Mouse (Mus musculus): ENCODE measurements around the gene Igsf21. TPM values are rescaled to one million over a fixed set of nuclear protein-coding genes. Genes with fewer than 3 reads are reported as not detected.
A peak's percentile ranks its signal among the peaks of the same experiment; 100 is the strongest.

The Igsf21 gene
- polyA plus RNA-seq, 1 experiment from 2014 or later, result 16.5 TPM

DNA sequence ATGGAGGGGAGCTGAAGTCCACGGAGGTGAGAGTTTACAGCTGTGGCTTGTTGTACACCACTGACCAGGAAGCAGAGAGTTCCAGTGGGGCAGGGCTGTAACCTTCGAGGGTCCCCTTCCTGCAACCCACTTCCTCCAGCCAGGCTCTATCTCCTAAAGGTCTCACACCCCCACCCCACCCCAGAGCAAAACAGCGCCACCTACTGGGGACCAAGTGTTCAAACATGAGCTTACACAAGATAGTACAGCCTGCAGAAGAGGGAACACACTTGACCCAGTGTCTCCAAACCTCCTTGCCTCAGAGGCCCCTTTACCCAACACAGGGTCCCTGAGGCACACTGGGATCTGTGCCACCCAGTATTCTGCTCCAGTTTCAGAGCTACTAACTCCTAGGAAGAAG lies 87.0 kb downstream of the Igsf21 start:
- Histone ChIP-seq H3K4me1 (ENCODE audit: control insufficient read depth, insufficient read depth, low read length) (peaks cover 8% of the 10 kb centered on the region; the same call in 1 of the 2 replicates), H3K4me2 (no peak overlapping the region), H3K27me3 (ENCODE audit: control insufficient read depth, insufficient read depth, low read length) (no peaks in the 10 kb centered on the region), H3K4me3 (ENCODE audit: low read depth, low read length) (no peak overlapping the region), H3K9me3 (ENCODE audit: control insufficient read depth, low read length) (no peaks in the 10 kb centered on the region; the same call in 1 of the 2 replicates), H3K36me3 (ENCODE audit: control insufficient read depth, insufficient read depth, low read length) (no peaks in the 10 kb centered on the region), H3K9ac (ENCODE audit: low read length) (no peak overlapping the region), H3K27ac (ENCODE audit: low read depth, low read length) (no peak overlapping the region)
- DNase-seq (ENCODE audit: low spot score, missing footprints) (no peak), ATAC-seq (ENCODE audit: low FRiP score) (0 out of 2 replicates have a peak, but pooled peaks have one; percentile 19)
- 39% methylated on average over 3 of the region's 3 CpGs for WGBS

DNA sequence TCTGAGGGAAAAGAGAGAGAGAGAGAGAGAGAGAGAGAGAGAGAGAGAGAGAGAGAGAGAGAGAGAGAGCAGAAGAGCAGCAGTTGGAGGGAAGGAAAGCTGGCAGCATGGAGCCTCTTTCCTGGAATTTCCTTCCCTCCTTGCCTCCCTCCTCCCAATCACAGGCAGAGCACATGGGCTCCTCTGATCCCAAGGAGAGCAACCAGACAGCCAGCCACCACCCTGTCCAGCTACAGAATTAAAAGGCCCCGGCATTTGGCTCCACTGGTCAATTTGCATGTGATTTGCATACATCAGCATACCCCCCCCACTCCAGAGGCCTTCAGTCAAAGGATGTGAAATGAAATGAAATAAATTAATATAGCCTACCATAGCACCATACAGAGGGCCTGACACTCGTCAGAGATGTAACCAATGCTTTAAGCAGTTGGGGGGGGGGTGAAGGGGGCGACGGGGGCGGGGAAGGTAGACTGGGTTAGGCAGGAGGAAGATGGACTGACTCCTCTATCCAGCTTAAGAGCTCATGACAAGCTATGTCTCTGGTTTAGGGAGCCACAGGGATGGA lies 91.6 kb downstream of the Igsf21 start:
- H3K36me3 ChIP-seq (ENCODE audit: control insufficient read depth, insufficient read depth, low read length), result no peaks in the 10 kb centered on the region
- H3K9ac ChIP-seq (ENCODE audit: low read length), result no peak overlapping the region
- peaks cover 13% of the 10 kb centered on the region; the same call in 1 of the 2 replicates for H3K4me1 ChIP-seq (ENCODE audit: control insufficient read depth, insufficient read depth, low read length)
- no peak overlapping the region for H3K4me3 ChIP-seq (ENCODE audit: low read depth, low read length)
- H3K4me2 ChIP-seq, result no peak overlapping the region
- ATAC-seq (ENCODE audit: low FRiP score) (peak; percentile 47; the same call in 1 of the 2 replicates), DNase-seq (ENCODE audit: low spot score, missing footprints) (no peak)
- H3K27me3 ChIP-seq (ENCODE audit: control insufficient read depth, insufficient read depth, low read length), result no peaks in the 10 kb centered on the region
- H3K9me3 ChIP-seq (ENCODE audit: control insufficient read depth, low read length), result no peaks in the 10 kb centered on the region
- no peak overlapping the region; the same call in 1 of the 2 replicates for H3K27ac ChIP-seq (ENCODE audit: low read depth, low read length)
- 50% methylated on average over 5 of the region's 5 CpGs for WGBS

DNA sequence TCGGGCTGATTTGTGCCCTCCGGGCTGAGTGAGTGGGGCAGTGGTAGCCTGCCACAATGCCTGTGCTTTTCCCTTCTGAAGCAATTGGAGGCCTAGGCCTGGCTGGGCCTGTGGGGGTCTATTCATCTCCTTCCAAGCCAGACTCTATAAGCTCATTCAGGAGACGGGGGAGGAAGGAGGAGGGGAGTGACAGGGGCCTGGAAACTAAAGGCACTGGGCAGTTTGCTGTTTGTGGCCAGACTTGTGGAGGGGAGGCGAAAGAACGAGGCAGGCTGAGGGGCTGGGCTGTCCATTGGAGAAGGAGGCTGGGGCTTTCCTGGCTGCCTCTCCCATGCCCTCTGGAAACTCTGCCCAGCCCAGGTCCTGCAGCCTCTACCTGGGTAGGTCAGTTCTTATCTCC lies 92.1 kb downstream of the Igsf21 start:
- H3K4me2 ChIP-seq, result no peak overlapping the region
- no peak overlapping the region for H3K4me3 ChIP-seq (ENCODE audit: low read depth, low read length)
- H3K9ac ChIP-seq (ENCODE audit: low read length), result no peak overlapping the region
- ATAC-seq (ENCODE audit: low FRiP score) (peak; percentile 63), DNase-seq (ENCODE audit: low spot score, missing footprints) (no peak)
- H3K9me3 ChIP-seq (ENCODE audit: control insufficient read depth, low read length), result no peaks in the 10 kb centered on the region
- no peaks in the 10 kb centered on the region for H3K27me3 ChIP-seq (ENCODE audit: control insufficient read depth, insufficient read depth, low read length)
- 29% methylated on average over 5 of the region's 5 CpGs for WGBS
- H3K36me3 ChIP-seq (ENCODE audit: control insufficient read depth, insufficient read depth, low read length), result no peaks in the 10 kb centered on the region
- peaks cover 13% of the 10 kb centered on the region; the same call in 1 of the 2 replicates for H3K4me1 ChIP-seq (ENCODE audit: control insufficient read depth, insufficient read depth, low read length)
- H3K27ac ChIP-seq (ENCODE audit: low read depth, low read length), result peak overlapping the region; percentile 21

DNA sequence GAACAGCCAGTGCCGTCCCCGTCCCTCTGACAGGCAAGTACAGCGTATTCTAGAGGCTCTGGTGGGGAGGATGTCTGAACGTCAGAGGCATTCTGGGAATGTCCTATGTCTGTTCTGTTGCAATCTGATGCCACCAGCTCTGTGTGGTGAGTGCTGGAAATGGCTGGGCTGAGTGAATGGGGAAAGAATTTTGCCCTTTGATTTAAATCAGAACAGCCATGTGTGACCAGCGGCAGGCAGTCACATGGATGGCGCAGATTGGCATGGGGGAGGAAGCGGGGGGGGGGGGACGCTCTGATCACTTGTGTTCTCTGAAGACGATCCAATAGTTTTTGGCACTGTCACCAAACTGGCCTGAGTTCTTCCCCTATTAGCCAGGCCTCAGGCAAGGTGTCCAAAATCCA lies 92.9 kb downstream of the Igsf21 start:
- H3K36me3 ChIP-seq (ENCODE audit: control insufficient read depth, insufficient read depth, low read length), result no peaks in the 10 kb centered on the region
- WGBS, result 78% methylated on average over 9 of the region's 9 CpGs
- no peak overlapping the region for H3K9ac ChIP-seq (ENCODE audit: low read length)
- H3K4me1 ChIP-seq (ENCODE audit: control insufficient read depth, insufficient read depth, low read length), result peaks cover 13% of the 10 kb centered on the region; the same call in 1 of the 2 replicates
- DNase-seq (ENCODE audit: low spot score, missing footprints) (no peak), ATAC-seq (ENCODE audit: low FRiP score) (no peak)
- H3K27ac ChIP-seq (ENCODE audit: low read depth, low read length), result no peak overlapping the region
- H3K4me2 ChIP-seq, result no peak overlapping the region
- no peak overlapping the region for H3K4me3 ChIP-seq (ENCODE audit: low read depth, low read length)
- H3K9me3 ChIP-seq (ENCODE audit: control insufficient read depth, low read length), result no peaks in the 10 kb centered on the region
- no peaks in the 10 kb centered on the region for H3K27me3 ChIP-seq (ENCODE audit: control insufficient read depth, insufficient read depth, low read length)

DNA sequence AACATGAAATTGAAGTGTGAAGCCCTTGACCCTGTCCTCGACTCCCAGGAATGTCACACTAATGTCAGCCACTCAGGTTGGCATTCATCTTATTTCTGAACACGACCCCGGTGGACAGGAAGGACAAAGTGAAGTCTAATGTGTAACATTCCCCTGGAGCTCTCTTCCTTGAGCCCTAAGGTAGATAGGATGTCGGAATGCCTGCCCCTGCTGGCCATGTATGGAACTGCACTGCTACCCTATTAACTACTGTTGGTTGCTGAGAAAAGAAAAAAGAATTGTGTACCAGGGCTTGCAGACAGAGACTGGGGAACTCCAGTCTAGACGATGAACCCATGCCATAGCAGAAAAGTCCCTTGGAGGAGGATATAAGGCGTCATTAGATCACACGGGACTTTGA lies 93.5 kb downstream of the Igsf21 start:
- H3K27ac ChIP-seq (ENCODE audit: low read depth, low read length), result no peak overlapping the region
- H3K4me1 ChIP-seq (ENCODE audit: control insufficient read depth, insufficient read depth, low read length), result peaks cover 13% of the 10 kb centered on the region; the same call in 1 of the 2 replicates
- WGBS, result 30% methylated on average over 7 of the region's 7 CpGs
- H3K36me3 ChIP-seq (ENCODE audit: control insufficient read depth, insufficient read depth, low read length), result no peaks in the 10 kb centered on the region
- H3K27me3 ChIP-seq (ENCODE audit: control insufficient read depth, insufficient read depth, low read length), result no peaks in the 10 kb centered on the region
- H3K4me2 ChIP-seq, result no peak overlapping the region
- DNase-seq (ENCODE audit: low spot score, missing footprints) (peak; percentile 96), ATAC-seq (ENCODE audit: low FRiP score) (no peak)
- no peak overlapping the region for H3K4me3 ChIP-seq (ENCODE audit: low read depth, low read length)
- no peaks in the 10 kb centered on the region for H3K9me3 ChIP-seq (ENCODE audit: control insufficient read depth, low read length)
- H3K9ac ChIP-seq (ENCODE audit: low read length), result no peak overlapping the region

DNA sequence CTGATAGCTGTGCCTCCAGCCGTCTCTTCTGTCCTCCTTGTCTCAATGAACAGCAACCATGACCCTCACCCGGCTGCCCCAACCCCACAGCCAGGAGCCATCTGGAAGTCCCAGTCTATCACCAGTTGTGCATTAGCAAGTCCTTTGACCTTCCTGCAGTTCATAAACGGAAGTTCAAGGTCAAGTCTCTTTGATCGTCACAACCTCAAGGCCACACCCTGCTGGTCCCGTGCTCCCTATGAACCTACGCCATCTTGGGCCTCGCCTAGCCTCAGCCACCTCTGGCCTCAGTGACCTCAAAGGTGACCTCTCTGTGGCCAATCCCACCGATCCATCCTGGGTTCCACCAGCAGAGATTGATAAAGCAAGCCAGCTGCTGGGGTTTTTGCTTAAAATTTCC lies 96.9 kb downstream of the Igsf21 start:
- H3K4me3 ChIP-seq (ENCODE audit: low read depth, low read length), result no peak overlapping the region
- no peaks in the 10 kb centered on the region for H3K9me3 ChIP-seq (ENCODE audit: control insufficient read depth, low read length)
- 87% methylated on average over 8 of the region's 8 CpGs for WGBS
- ATAC-seq (ENCODE audit: low FRiP score), result no peak
- peaks cover 6% of the 10 kb centered on the region; the same call in 1 of the 2 replicates for H3K4me1 ChIP-seq (ENCODE audit: control insufficient read depth, insufficient read depth, low read length)
- no peak overlapping the region for H3K9ac ChIP-seq (ENCODE audit: low read length)
- DNase-seq (ENCODE audit: low spot score, missing footprints), result no peak
- no peaks in the 10 kb centered on the region; the same call in 1 of the 2 replicates for H3K27me3 ChIP-seq (ENCODE audit: control insufficient read depth, insufficient read depth, low read length)
- H3K36me3 ChIP-seq (ENCODE audit: control insufficient read depth, insufficient read depth, low read length), result no peaks in the 10 kb centered on the region
- no peak overlapping the region for H3K27ac ChIP-seq (ENCODE audit: low read depth, low read length)
- no peak overlapping the region for H3K4me2 ChIP-seq

DNA sequence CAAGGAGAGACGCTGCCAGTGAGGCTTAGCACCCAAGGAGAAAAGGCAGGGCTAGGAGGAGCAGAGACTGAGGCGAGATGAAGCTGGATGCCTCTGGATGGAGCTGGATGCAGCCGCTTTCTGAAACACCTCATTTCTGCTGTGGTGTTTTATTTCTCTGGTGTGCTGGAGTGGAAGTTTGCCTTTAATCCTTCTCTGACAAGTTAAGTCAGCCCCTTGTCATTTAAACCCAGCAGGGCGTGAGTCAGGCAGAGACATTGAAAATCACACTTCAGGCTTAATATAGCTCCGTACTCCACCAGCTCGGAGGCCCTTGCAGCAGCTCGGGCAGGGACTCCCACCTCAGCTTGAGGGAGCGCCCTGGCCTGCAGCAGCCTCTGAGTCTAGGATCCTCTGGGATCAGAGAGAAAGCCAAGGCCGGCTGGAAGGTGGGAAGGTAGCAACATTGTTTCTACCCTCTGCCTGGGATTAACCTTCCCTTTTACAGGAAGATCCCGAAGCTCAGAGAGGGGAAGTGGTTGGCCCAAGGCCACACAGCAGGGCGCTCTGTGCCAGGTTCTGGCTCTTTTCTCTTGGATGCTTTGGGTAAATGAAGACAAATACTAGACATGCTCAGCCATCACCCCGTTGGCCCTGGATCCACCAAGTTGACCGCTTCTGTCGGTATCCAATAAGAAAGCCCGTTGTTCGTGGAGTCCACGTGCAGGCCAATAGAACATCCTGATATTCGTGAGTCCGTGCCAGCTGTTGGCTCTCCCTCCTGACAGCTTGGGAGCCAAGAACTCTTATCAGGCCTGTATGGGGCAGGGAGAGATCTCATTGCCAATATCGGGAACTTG lies 98.5 kb downstream of the Igsf21 start:
- Histone ChIP-seq H3K27me3 (ENCODE audit: control insufficient read depth, insufficient read depth, low read length) (no peaks in the 10 kb centered on the region; the same call in 1 of the 2 replicates), H3K4me1 (ENCODE audit: control insufficient read depth, insufficient read depth, low read length) (no peaks in the 10 kb centered on the region), H3K9me3 (ENCODE audit: control insufficient read depth, low read length) (no peaks in the 10 kb centered on the region; the same call in 1 of the 2 replicates), H3K4me3 (ENCODE audit: low read depth, low read length) (no peak overlapping the region), H3K36me3 (ENCODE audit: control insufficient read depth, insufficient read depth, low read length) (no peaks in the 10 kb centered on the region), H3K9ac (ENCODE audit: low read length) (no peak overlapping the region), H3K27ac (ENCODE audit: low read depth, low read length) (no peak overlapping the region), H3K4me2 (no peak overlapping the region)
- 73% methylated on average over 20 of the region's 20 CpGs for WGBS
- no peak for ATAC-seq (ENCODE audit: low FRiP score)
- DNase-seq (ENCODE audit: low spot score, missing footprints), result no peak

DNA sequence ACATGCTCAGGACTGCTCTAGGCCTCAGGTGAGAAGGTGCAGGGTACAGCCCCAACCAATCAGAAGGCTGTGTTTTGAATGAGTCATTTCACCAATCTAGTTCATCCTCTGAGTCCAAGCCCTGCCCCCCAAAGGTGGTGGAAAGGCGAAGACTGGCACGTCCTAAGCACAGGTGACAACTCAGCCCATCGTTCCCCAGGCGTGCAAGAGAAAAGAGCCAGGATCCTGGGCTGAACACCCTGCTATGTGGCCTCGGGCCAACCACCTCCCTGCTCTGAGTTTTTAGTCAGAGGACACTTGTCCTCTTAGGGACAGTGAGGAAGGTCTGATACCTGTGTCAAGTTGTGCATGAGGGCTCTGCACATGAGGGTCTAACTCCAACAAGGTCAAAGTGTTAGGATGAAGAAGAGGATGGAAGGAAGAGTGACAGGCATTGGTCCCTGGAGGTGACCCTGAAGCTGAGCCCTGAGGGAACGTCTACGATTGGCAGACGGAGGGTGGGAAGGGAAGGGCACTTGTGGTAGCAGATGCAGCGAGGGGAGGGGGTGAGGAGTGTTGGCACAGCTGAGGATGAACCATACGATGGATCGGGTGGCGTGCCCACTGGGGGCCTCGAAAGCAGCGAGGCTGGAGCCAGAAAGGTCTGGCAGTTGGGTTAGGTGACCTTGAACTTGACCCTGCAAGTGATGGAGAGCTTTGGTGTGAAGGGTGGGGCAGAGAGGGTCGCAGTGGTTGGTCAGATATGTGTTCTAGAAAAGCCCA lies 99.3 kb downstream of the Igsf21 start:
- no peak for DNase-seq (ENCODE audit: low spot score, missing footprints)
- Histone ChIP-seq H3K4me3 (ENCODE audit: low read depth, low read length) (no peak overlapping the region), H3K4me1 (ENCODE audit: control insufficient read depth, insufficient read depth, low read length) (no peaks in the 10 kb centered on the region), H3K9me3 (ENCODE audit: control insufficient read depth, low read length) (no peaks in the 10 kb centered on the region; the same call in 1 of the 2 replicates), H3K27me3 (ENCODE audit: control insufficient read depth, insufficient read depth, low read length) (no peaks in the 10 kb centered on the region; the same call in 1 of the 2 replicates), H3K4me2 (no peak overlapping the region), H3K9ac (ENCODE audit: low read length) (no peak overlapping the region), H3K36me3 (ENCODE audit: control insufficient read depth, insufficient read depth, low read length) (no peaks in the 10 kb centered on the region), H3K27ac (ENCODE audit: low read depth, low read length) (no peak overlapping the region)
- 83% methylated on average over 15 of the region's 15 CpGs for WGBS
- ATAC-seq (ENCODE audit: low FRiP score), result no peak

Measured in midbrain, embryonic 11.5 days (tissue).